Mouse (Mus musculus) retina, postnatal 1 day (tissue): ENCODE data around the gene Slit3.
A peak's percentile ranks its signal among the peaks of the same experiment; 100 is the strongest.

ENCODE experiments used
- DNase-seq: peaks from one replicate; pipeline ENCODE4 v3.0.0-alpha.2; 2012

The Slit3 gene

GRCm38 (mm10) chr11:35480146-35480545, 359.1 kb downstream of the Slit3 start:
- no peak for DNase-seq

- DNase-seq: no peak
Observed at GRCm38 (mm10) chr11:35481611-35482363, 360.8 kb downstream of the Slit3 start.

- no peak for DNase-seq
Observed at GRCm38 (mm10) chr11:35487966-35488365, 366.9 kb downstream of the Slit3 start.

GRCm38 (mm10) chr11:35491701-35492100, 370.7 kb downstream of the Slit3 start:
- DNase-seq: no peak

GRCm38 (mm10) chr11:35496874-35497273, 375.9 kb downstream of the Slit3 start:
- DNase-seq: peak; percentile 55

- peak; percentile 88 for DNase-seq
Observed at GRCm38 (mm10) chr11:35497961-35498360, 376.9 kb downstream of the Slit3 start.

GRCm38 (mm10) chr11:35502128-35502527, 381.1 kb downstream of the Slit3 start:
- DNase-seq: peak; percentile 63

GRCm38 (mm10) chr11:35504051-35504450, 383.0 kb downstream of the Slit3 start:
- DNase-seq: no peak

- no peak for DNase-seq
Observed at GRCm38 (mm10) chr11:35504916-35505315, 383.9 kb downstream of the Slit3 start.

- DNase-seq: no peak
Observed at GRCm38 (mm10) chr11:35505316-35505715, 384.3 kb downstream of the Slit3 start.

- DNase-seq: peak; percentile 89
Observed at GRCm38 (mm10) chr11:35505817-35506216, 384.8 kb downstream of the Slit3 start.

- peak; percentile 65 for DNase-seq
Observed at GRCm38 (mm10) chr11:35507781-35508390, 386.9 kb downstream of the Slit3 start.

GRCm38 (mm10) chr11:35512686-35513085, 391.7 kb downstream of the Slit3 start:
- peak; percentile 95 for DNase-seq

GRCm38 (mm10) chr11:35513343-35513742, 392.3 kb downstream of the Slit3 start:
- peak; percentile 86 for DNase-seq

- no peak for DNase-seq
Observed at GRCm38 (mm10) chr11:35522802-35523452, 401.9 kb downstream of the Slit3 start.

- DNase-seq: peak; percentile 83
Observed at GRCm38 (mm10) chr11:35523773-35524172, 402.7 kb downstream of the Slit3 start.

- DNase-seq: no peak
Observed at GRCm38 (mm10) chr11:35526219-35526762, 405.3 kb downstream of the Slit3 start.

- peak; percentile 53 for DNase-seq
Observed at GRCm38 (mm10) chr11:35527816-35528462, 406.9 kb downstream of the Slit3 start.

GRCm38 (mm10) chr11:35535027-35535426, 414.0 kb downstream of the Slit3 start:
- no peak for DNase-seq

- DNase-seq: peak; percentile 44
Observed at GRCm38 (mm10) chr11:35537128-35538088, 416.4 kb downstream of the Slit3 start.

- DNase-seq: no peak
Observed at GRCm38 (mm10) chr11:35542731-35543130, 421.7 kb downstream of the Slit3 start.
